Mouse (Mus musculus): ENCODE results near the gene Krt222. TPM values are rescaled to one million over a fixed set of nuclear protein-coding genes. Genes with fewer than 3 reads are reported as not detected.

Krt222 gene
- polyA plus RNA-seq, 1 experiment from 2014 or later, result 0.44 TPM

GRCm38 (mm10) chr11:99211964-99212363 is 31.9 kb downstream of the Krt222 start:
- Histone ChIP-seq H3K9ac (ENCODE audit: low read length) (no peak overlapping the region), H3K4me2 (ENCODE audit: low read depth) (no peak overlapping the region), H3K4me1 (ENCODE audit: control insufficient read depth, insufficient read depth, low read length) (no peaks in the 10 kb centered on the region), H3K27me3 (ENCODE audit: control insufficient read depth, insufficient read depth, low read length) (no peaks in the 10 kb centered on the region), H3K4me3 (ENCODE audit: low read depth, low read length) (no peak overlapping the region), H3K36me3 (ENCODE audit: control insufficient read depth, insufficient read depth, low read length) (peaks cover 32% of the 10 kb centered on the region), H3K27ac (ENCODE audit: low read depth, low read length) (no peak overlapping the region), H3K9me3 (ENCODE audit: control insufficient read depth, low read length) (no peaks in the 10 kb centered on the region)
- ATAC-seq (ENCODE audit: insufficient read depth, low FRiP score, low TSS enrichment) (no peak), DNase-seq (ENCODE audit: low spot score) (no peak)
- WGBS, result 86% methylated on average over 2 of the region's 2 CpGs

- Histone ChIP-seq H3K36me3 (ENCODE audit: control insufficient read depth, insufficient read depth, low read length) (peaks cover 19% of the 10 kb centered on the region), H3K4me3 (ENCODE audit: low read depth, low read length) (no peak overlapping the region), H3K4me2 (ENCODE audit: low read depth) (no peak overlapping the region), H3K27ac (ENCODE audit: low read depth, low read length) (no peak overlapping the region), H3K4me1 (ENCODE audit: control insufficient read depth, insufficient read depth, low read length) (no peaks in the 10 kb centered on the region), H3K9ac (ENCODE audit: low read length) (no peak overlapping the region), H3K27me3 (ENCODE audit: control insufficient read depth, insufficient read depth, low read length) (no peaks in the 10 kb centered on the region), H3K9me3 (ENCODE audit: control insufficient read depth, low read length) (no peaks in the 10 kb centered on the region)
- ATAC-seq (ENCODE audit: insufficient read depth, low FRiP score, low TSS enrichment) (no peak), DNase-seq (ENCODE audit: low spot score) (no peak)
- 79% methylated on average over 8 of the region's 8 CpGs for WGBS
Observed at GRCm38 (mm10) chr11:99208105-99208669, 35.7 kb downstream of the Krt222 start.

- Histone ChIP-seq H3K9me3 (ENCODE audit: control insufficient read depth, low read length) (no peaks in the 10 kb centered on the region), H3K27me3 (ENCODE audit: control insufficient read depth, insufficient read depth, low read length) (no peaks in the 10 kb centered on the region), H3K9ac (ENCODE audit: low read length) (no peak overlapping the region), H3K4me2 (ENCODE audit: low read depth) (no peak overlapping the region), H3K27ac (ENCODE audit: low read depth, low read length) (no peak overlapping the region), H3K36me3 (ENCODE audit: control insufficient read depth, insufficient read depth, low read length) (peaks cover 14% of the 10 kb centered on the region), H3K4me3 (ENCODE audit: low read depth, low read length) (no peak overlapping the region), H3K4me1 (ENCODE audit: control insufficient read depth, insufficient read depth, low read length) (no peaks in the 10 kb centered on the region)
- 18% methylated on average over 2 of the region's 2 CpGs for whole genome bisulfite sequencing
- ATAC-seq (ENCODE audit: insufficient read depth, low FRiP score, low TSS enrichment) (no peak), DNase-seq (ENCODE audit: low spot score) (no peak)
Observed at GRCm38 (mm10) chr11:99207449-99207848, 36.4 kb downstream of the Krt222 start.

- Histone ChIP-seq H3K27me3 (ENCODE audit: control insufficient read depth, insufficient read depth, low read length) (no peaks in the 10 kb centered on the region), H3K9me3 (ENCODE audit: control insufficient read depth, low read length) (no peaks in the 10 kb centered on the region), H3K4me1 (ENCODE audit: control insufficient read depth, insufficient read depth, low read length) (no peaks in the 10 kb centered on the region), H3K9ac (ENCODE audit: low read length) (no peak overlapping the region), H3K36me3 (ENCODE audit: control insufficient read depth, insufficient read depth, low read length) (peaks cover 10% of the 10 kb centered on the region), H3K4me3 (ENCODE audit: low read depth, low read length) (no peak overlapping the region), H3K27ac (ENCODE audit: low read depth, low read length) (no peak overlapping the region), H3K4me2 (ENCODE audit: low read depth) (no peak overlapping the region)
- 29% methylated on average over 2 of the region's 2 CpGs for WGBS
- DNase-seq (ENCODE audit: low spot score), result no peak
- no peak for ATAC-seq (ENCODE audit: insufficient read depth, low FRiP score, low TSS enrichment)
Observed at GRCm38 (mm10) chr11:99206954-99207353, 36.9 kb downstream of the Krt222 start.

- Histone ChIP-seq H3K9ac (ENCODE audit: low read length) (no peak overlapping the region), H3K4me2 (ENCODE audit: low read depth) (no peak overlapping the region), H3K27ac (ENCODE audit: low read depth, low read length) (no peak overlapping the region), H3K36me3 (ENCODE audit: control insufficient read depth, insufficient read depth, low read length) (no peaks in the 10 kb centered on the region), H3K4me1 (ENCODE audit: control insufficient read depth, insufficient read depth, low read length) (no peaks in the 10 kb centered on the region), H3K4me3 (ENCODE audit: low read depth, low read length) (no peak overlapping the region), H3K9me3 (ENCODE audit: control insufficient read depth, low read length) (no peaks in the 10 kb centered on the region), H3K27me3 (ENCODE audit: control insufficient read depth, insufficient read depth, low read length) (no peaks in the 10 kb centered on the region)
- 26% methylated on average over 14 of the region's 14 CpGs for WGBS
- DNase-seq (ENCODE audit: low spot score) (peak; percentile 44), ATAC-seq (ENCODE audit: insufficient read depth, low FRiP score, low TSS enrichment) (no peak)
Observed at GRCm38 (mm10) chr11:99189154-99189582, 54.7 kb downstream of the Krt222 start.

GRCm38 (mm10) chr11:99187348-99187747 is 56.5 kb downstream of the Krt222 start:
- no peaks in the 10 kb centered on the region for H3K36me3 ChIP-seq (ENCODE audit: control insufficient read depth, insufficient read depth, low read length)
- ATAC-seq (ENCODE audit: insufficient read depth, low FRiP score, low TSS enrichment), result no peak
- no peaks in the 10 kb centered on the region; the same call in 1 of the 2 replicates for H3K4me1 ChIP-seq (ENCODE audit: control insufficient read depth, insufficient read depth, low read length)
- no peak overlapping the region for H3K27ac ChIP-seq (ENCODE audit: low read depth, low read length)
- no peak overlapping the region for H3K4me3 ChIP-seq (ENCODE audit: low read depth, low read length)
- H3K9me3 ChIP-seq (ENCODE audit: control insufficient read depth, low read length), result no peaks in the 10 kb centered on the region
- no peak overlapping the region for H3K4me2 ChIP-seq (ENCODE audit: low read depth)
- no peak overlapping the region for H3K9ac ChIP-seq (ENCODE audit: low read length)
- no peak for DNase-seq (ENCODE audit: low spot score)
- WGBS, result 87% methylated on average over 4 of the region's 4 CpGs
- H3K27me3 ChIP-seq (ENCODE audit: control insufficient read depth, insufficient read depth, low read length), result no peaks in the 10 kb centered on the region

- H3K4me3 ChIP-seq (ENCODE audit: low read depth, low read length), result no peak overlapping the region
- H3K4me1 ChIP-seq (ENCODE audit: control insufficient read depth, insufficient read depth, low read length), result no peaks in the 10 kb centered on the region; the same call in 1 of the 2 replicates
- WGBS, result 82% methylated on average over 2 of the region's 2 CpGs
- DNase-seq (ENCODE audit: low spot score), result no peak
- H3K36me3 ChIP-seq (ENCODE audit: control insufficient read depth, insufficient read depth, low read length), result no peaks in the 10 kb centered on the region
- no peak for ATAC-seq (ENCODE audit: insufficient read depth, low FRiP score, low TSS enrichment)
- H3K27me3 ChIP-seq (ENCODE audit: control insufficient read depth, insufficient read depth, low read length), result no peaks in the 10 kb centered on the region
- no peak overlapping the region for H3K4me2 ChIP-seq (ENCODE audit: low read depth)
- H3K9me3 ChIP-seq (ENCODE audit: control insufficient read depth, low read length), result no peaks in the 10 kb centered on the region
- H3K9ac ChIP-seq (ENCODE audit: low read length), result no peak overlapping the region
- no peak overlapping the region for H3K27ac ChIP-seq (ENCODE audit: low read depth, low read length)
Observed at GRCm38 (mm10) chr11:99186836-99187235, 57.0 kb downstream of the Krt222 start.

Other genes starting within 250 kb of the Krt222 start
- 338 and 339 TPM in 2 replicates for gene Top2a, start 219.9 kb downstream of the Krt222 start, polyA plus RNA-seq (2014; fragmentation: Nextera tagmentation; extraction: Ambion mirVana)
- 353 and 365 TPM in 2 replicates for gene Igfbp4, start 202.8 kb downstream of the Krt222 start, polyA plus RNA-seq (2014; fragmentation: Nextera tagmentation; extraction: Ambion mirVana)
- gene Tns4, start 154.8 kb downstream of the Krt222 start, polyA plus RNA-seq (2014; fragmentation: Nextera tagmentation; extraction: Ambion mirVana), result 0.46 and 0.62 TPM in 2 replicates
- gene Ccr7, start 89.0 kb downstream of the Krt222 start, polyA plus RNA-seq (2014; fragmentation: Nextera tagmentation; extraction: Ambion mirVana), result 0.39 and 0.41 TPM in 2 replicates
- gene Smarce1, start 13.1 kb downstream of the Krt222 start, polyA plus RNA-seq (2014; fragmentation: Nextera tagmentation; extraction: Ambion mirVana), result 192 and 216 TPM in 2 replicates
- gene Krt24, start 41.2 kb upstream of the Krt222 start, polyA plus RNA-seq (2014; fragmentation: Nextera tagmentation; extraction: Ambion mirVana), result not detected in 2 replicates
- gene Krt25, start 78.9 kb upstream of the Krt222 start, polyA plus RNA-seq (2014; fragmentation: Nextera tagmentation; extraction: Ambion mirVana), result 0.12 and 0.23 TPM in 2 replicates
- 0.12 TPM in 1 of 2 replicates, not detected in the other for gene Krt26, start 93.9 kb upstream of the Krt222 start, polyA plus RNA-seq (2014; fragmentation: Nextera tagmentation; extraction: Ambion mirVana)
- not detected in 2 replicates for gene Krt27, start 107.0 kb upstream of the Krt222 start, polyA plus RNA-seq (2014; fragmentation: Nextera tagmentation; extraction: Ambion mirVana)
- 0.15 and 0.19 TPM in 2 replicates for gene Krt28, start 130.8 kb upstream of the Krt222 start, polyA plus RNA-seq (2014; fragmentation: Nextera tagmentation; extraction: Ambion mirVana)
- 22.4 and 23.5 TPM in 2 replicates for gene Krt10, start 145.3 kb upstream of the Krt222 start, polyA plus RNA-seq (2014; fragmentation: Nextera tagmentation; extraction: Ambion mirVana)
- not detected in 2 replicates for gene Krt12, start 178.2 kb upstream of the Krt222 start, polyA plus RNA-seq (2014; fragmentation: Nextera tagmentation; extraction: Ambion mirVana)
- 0.19 and 0.28 TPM in 2 replicates for gene Krt20, start 194.1 kb upstream of the Krt222 start, polyA plus RNA-seq (2014; fragmentation: Nextera tagmentation; extraction: Ambion mirVana)
- not detected in 2 replicates for gene Krt23, start 249.1 kb upstream of the Krt222 start, polyA plus RNA-seq (2014; fragmentation: Nextera tagmentation; extraction: Ambion mirVana)

Measured in neural tube, embryonic 11.5 days (tissue).